Mouse (Mus musculus): ENCODE results near the gene Hlcs. TPM values are rescaled to one million over a fixed set of nuclear protein-coding genes. Genes with fewer than 3 reads are reported as not detected.

The Hlcs gene
- polyA plus RNA-seq, 1 experiment from 2014 or later: 12.5 TPM

- no peak for ATAC-seq (ENCODE audit: low FRiP score, low TSS enrichment)
- Histone ChIP-seq H3K27me3 (ENCODE audit: control insufficient read depth, insufficient read depth, low read length) (no peaks in the 10 kb centered on the region), H3K4me1 (ENCODE audit: control insufficient read depth, insufficient read depth, low read length) (peaks cover 3% of the 10 kb centered on the region; the same call in 1 of the 2 replicates), H3K27ac (ENCODE audit: low read depth, low read length) (no peak overlapping the region), H3K4me2 (replicated peaks; ENCODE audit: low read depth, low read length) (no peak overlapping the region), H3K36me3 (ENCODE audit: control insufficient read depth, insufficient read depth, low read length) (no peaks in the 10 kb centered on the region), H3K4me3 (ENCODE audit: low read length) (no peak overlapping the region), H3K9me3 (ENCODE audit: control insufficient read depth, low read length) (no peaks in the 10 kb centered on the region), H3K9ac (ENCODE audit: low read depth, low read length) (no peak overlapping the region)
- 82% methylated on average over 16 of the region's 16 CpGs for WGBS
These were observed 76.9 kb downstream of the Hlcs start for GRCm38 (mm10) chr16:94236226-94237129.

- no peaks in the 10 kb centered on the region for H3K36me3 ChIP-seq (ENCODE audit: control insufficient read depth, insufficient read depth, low read length)
- H3K4me1 ChIP-seq (ENCODE audit: control insufficient read depth, insufficient read depth, low read length): peaks cover 8% of the 10 kb centered on the region; the same call in 1 of the 2 replicates
- no peak overlapping the region for H3K9ac ChIP-seq (ENCODE audit: low read depth, low read length)
- no peak overlapping the region for H3K27ac ChIP-seq (ENCODE audit: low read depth, low read length)
- no peak overlapping the region for H3K4me3 ChIP-seq (ENCODE audit: low read length)
- no peaks in the 10 kb centered on the region for H3K27me3 ChIP-seq (ENCODE audit: control insufficient read depth, insufficient read depth, low read length)
- no peak for ATAC-seq (ENCODE audit: low FRiP score, low TSS enrichment)
- H3K9me3 ChIP-seq (ENCODE audit: control insufficient read depth, low read length): no peaks in the 10 kb centered on the region
- H3K4me2 ChIP-seq (replicated peaks; ENCODE audit: low read depth, low read length): no peak overlapping the region
- WGBS: 90% methylated on average over 6 of the region's 6 CpGs
These were observed 77.7 kb downstream of the Hlcs start for GRCm38 (mm10) chr16:94235718-94236117.

DNA sequence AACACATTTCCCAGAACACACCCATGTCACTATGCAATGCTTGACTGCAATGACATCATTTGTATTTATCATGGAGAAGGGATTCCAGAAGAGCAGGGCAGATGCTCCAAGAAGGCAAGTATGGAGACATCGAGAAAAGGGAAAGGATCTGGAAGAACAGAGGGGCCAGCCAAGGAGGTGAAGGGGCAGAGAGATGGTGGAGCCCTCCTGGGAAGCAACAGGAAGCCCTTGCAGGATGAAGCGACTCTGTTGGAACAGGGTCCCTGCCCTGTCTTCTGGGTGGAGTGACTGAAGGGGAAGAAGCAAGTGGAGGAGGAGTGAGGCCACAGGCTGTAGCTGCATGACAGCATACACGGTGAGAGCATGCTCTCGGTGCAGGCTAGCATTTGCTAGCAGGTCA is 79.2 kb downstream of the Hlcs start:
- H3K4me2 ChIP-seq (replicated peaks; ENCODE audit: low read depth, low read length): no peak overlapping the region
- no peaks in the 10 kb centered on the region for H3K27me3 ChIP-seq (ENCODE audit: control insufficient read depth, insufficient read depth, low read length)
- no peak overlapping the region for H3K27ac ChIP-seq (ENCODE audit: low read depth, low read length)
- 61% methylated on average over 4 of the region's 4 CpGs for WGBS
- no peak overlapping the region for H3K9ac ChIP-seq (ENCODE audit: low read depth, low read length)
- H3K4me3 ChIP-seq (ENCODE audit: low read length): no peak overlapping the region
- no peaks in the 10 kb centered on the region for H3K9me3 ChIP-seq (ENCODE audit: control insufficient read depth, low read length)
- H3K4me1 ChIP-seq (ENCODE audit: control insufficient read depth, insufficient read depth, low read length): peaks cover 8% of the 10 kb centered on the region; the same call in 1 of the 2 replicates
- no peak for ATAC-seq (ENCODE audit: low FRiP score, low TSS enrichment)
- no peaks in the 10 kb centered on the region for H3K36me3 ChIP-seq (ENCODE audit: control insufficient read depth, insufficient read depth, low read length)

- no peak for ATAC-seq (ENCODE audit: low FRiP score, low TSS enrichment)
- no peak overlapping the region for H3K4me3 ChIP-seq (ENCODE audit: low read length)
- H3K4me2 ChIP-seq (replicated peaks; ENCODE audit: low read depth, low read length): no peak overlapping the region
- H3K4me1 ChIP-seq (ENCODE audit: control insufficient read depth, insufficient read depth, low read length): peaks cover 27% of the 10 kb centered on the region
- H3K9me3 ChIP-seq (ENCODE audit: control insufficient read depth, low read length): no peaks in the 10 kb centered on the region
- H3K36me3 ChIP-seq (ENCODE audit: control insufficient read depth, insufficient read depth, low read length): no peaks in the 10 kb centered on the region
- H3K9ac ChIP-seq (ENCODE audit: low read depth, low read length): no peak overlapping the region
- 33% methylated on average over 12 of the region's 12 CpGs for WGBS
- H3K27me3 ChIP-seq (ENCODE audit: control insufficient read depth, insufficient read depth, low read length): no peaks in the 10 kb centered on the region
- H3K27ac ChIP-seq (ENCODE audit: low read depth, low read length): no peak overlapping the region
These were observed 82.3 kb downstream of the Hlcs start for GRCm38 (mm10) chr16:94230909-94231575.

DNA sequence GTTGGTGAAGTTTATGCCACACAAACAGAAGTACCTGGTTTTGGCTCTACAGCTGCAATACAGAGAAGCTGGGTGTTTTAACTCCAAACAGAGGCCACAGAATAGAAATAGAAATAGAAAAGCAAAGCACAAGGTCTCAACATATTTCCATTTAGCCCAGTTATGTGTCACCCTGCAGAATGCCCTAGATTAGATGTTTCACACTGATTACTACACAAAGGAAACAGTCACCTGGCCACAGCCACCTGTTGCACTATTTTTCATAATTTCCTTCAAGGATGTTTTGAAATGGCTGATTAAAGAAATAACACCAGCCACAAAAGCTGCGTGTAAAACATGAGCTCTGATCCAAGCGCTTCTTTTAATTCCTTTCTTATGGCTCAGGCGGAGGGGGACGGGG is 82.9 kb downstream of the Hlcs start:
- Histone ChIP-seq H3K4me1 (ENCODE audit: control insufficient read depth, insufficient read depth, low read length) (peaks cover 28% of the 10 kb centered on the region), H3K4me2 (replicated peaks; ENCODE audit: low read depth, low read length) (no peak overlapping the region), H3K9ac (ENCODE audit: low read depth, low read length) (no peak overlapping the region), H3K4me3 (ENCODE audit: low read length) (no peak overlapping the region), H3K9me3 (ENCODE audit: control insufficient read depth, low read length) (no peaks in the 10 kb centered on the region), H3K36me3 (ENCODE audit: control insufficient read depth, insufficient read depth, low read length) (no peaks in the 10 kb centered on the region), H3K27ac (ENCODE audit: low read depth, low read length) (no peak overlapping the region), H3K27me3 (ENCODE audit: control insufficient read depth, insufficient read depth, low read length) (no peaks in the 10 kb centered on the region)
- WGBS: 67% methylated on average over 4 of the region's 4 CpGs
- no peak for ATAC-seq (ENCODE audit: low FRiP score, low TSS enrichment)

GRCm38 (mm10) chr16:94229890-94230289 is 83.5 kb downstream of the Hlcs start:
- 97% methylated on average over 7 of the region's 7 CpGs for WGBS
- ATAC-seq (ENCODE audit: low FRiP score, low TSS enrichment): no peak
- peaks cover 28% of the 10 kb centered on the region for H3K4me1 ChIP-seq (ENCODE audit: control insufficient read depth, insufficient read depth, low read length)
- no peaks in the 10 kb centered on the region for H3K36me3 ChIP-seq (ENCODE audit: control insufficient read depth, insufficient read depth, low read length)
- no peak overlapping the region for H3K4me2 ChIP-seq (replicated peaks; ENCODE audit: low read depth, low read length)
- H3K9ac ChIP-seq (ENCODE audit: low read depth, low read length): no peak overlapping the region
- H3K27ac ChIP-seq (ENCODE audit: low read depth, low read length): no peak overlapping the region
- no peaks in the 10 kb centered on the region for H3K27me3 ChIP-seq (ENCODE audit: control insufficient read depth, insufficient read depth, low read length)
- no peaks in the 10 kb centered on the region for H3K9me3 ChIP-seq (ENCODE audit: control insufficient read depth, low read length)
- H3K4me3 ChIP-seq (ENCODE audit: low read length): no peak overlapping the region

DNA sequence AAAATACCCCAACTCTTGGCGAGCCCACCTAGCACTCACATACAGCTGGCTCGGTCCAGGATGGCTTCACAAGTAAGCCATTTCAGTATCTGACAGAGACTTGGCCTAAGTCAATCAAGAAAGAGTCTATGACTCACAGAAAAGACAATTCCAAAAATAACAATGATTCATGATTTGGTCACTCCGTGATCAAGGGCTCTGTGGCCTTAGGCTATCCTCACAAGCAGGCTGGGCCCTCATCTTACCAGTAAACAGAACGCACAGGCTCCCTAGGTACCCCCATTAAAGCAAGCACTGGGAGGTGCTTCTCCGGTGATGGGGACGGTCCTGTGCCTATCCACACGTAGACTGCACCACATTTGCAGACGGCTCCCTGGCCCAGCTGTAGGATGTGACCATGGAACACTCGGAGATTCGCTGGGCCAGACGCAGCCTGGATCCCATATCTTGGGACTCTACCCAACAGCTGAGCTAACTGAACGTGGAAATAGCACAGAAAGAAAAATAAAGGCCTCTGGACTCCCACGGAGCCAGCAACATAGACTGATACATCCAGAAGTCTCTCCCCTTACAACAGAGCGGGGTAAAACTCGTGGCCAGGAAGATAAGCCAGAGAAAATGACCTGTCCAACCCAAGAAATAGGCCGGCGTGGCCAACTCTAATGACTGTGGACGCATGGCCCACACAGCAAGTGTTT is 84.4 kb downstream of the Hlcs start:
- WGBS: 81% methylated on average over 18 of the region's 18 CpGs
- H3K4me1 ChIP-seq (ENCODE audit: control insufficient read depth, insufficient read depth, low read length): peaks cover 28% of the 10 kb centered on the region
- no peak overlapping the region for H3K4me3 ChIP-seq (ENCODE audit: low read length)
- H3K36me3 ChIP-seq (ENCODE audit: control insufficient read depth, insufficient read depth, low read length): no peaks in the 10 kb centered on the region
- no peak overlapping the region for H3K9ac ChIP-seq (ENCODE audit: low read depth, low read length)
- no peak for ATAC-seq (ENCODE audit: low FRiP score, low TSS enrichment)
- no peak overlapping the region for H3K27ac ChIP-seq (ENCODE audit: low read depth, low read length)
- H3K9me3 ChIP-seq (ENCODE audit: control insufficient read depth, low read length): no peaks in the 10 kb centered on the region
- H3K27me3 ChIP-seq (ENCODE audit: control insufficient read depth, insufficient read depth, low read length): no peaks in the 10 kb centered on the region
- H3K4me2 ChIP-seq (replicated peaks; ENCODE audit: low read depth, low read length): no peak overlapping the region

GRCm38 (mm10) chr16:94227328-94228018 is 85.9 kb downstream of the Hlcs start:
- ATAC-seq (ENCODE audit: low FRiP score, low TSS enrichment): peak; percentile 88
- no peak overlapping the region for H3K4me3 ChIP-seq (ENCODE audit: low read length)
- H3K27me3 ChIP-seq (ENCODE audit: control insufficient read depth, insufficient read depth, low read length): no peaks in the 10 kb centered on the region
- peak overlapping the region; percentile 8; the same call in 1 of the 2 replicates for H3K4me2 ChIP-seq (replicated peaks; ENCODE audit: low read depth, low read length)
- peaks cover 33% of the 10 kb centered on the region for H3K4me1 ChIP-seq (ENCODE audit: control insufficient read depth, insufficient read depth, low read length)
- H3K36me3 ChIP-seq (ENCODE audit: control insufficient read depth, insufficient read depth, low read length): no peaks in the 10 kb centered on the region
- no peak overlapping the region for H3K27ac ChIP-seq (ENCODE audit: low read depth, low read length)
- WGBS: 13% methylated on average over 18 of the region's 18 CpGs
- H3K9me3 ChIP-seq (ENCODE audit: control insufficient read depth, low read length): no peaks in the 10 kb centered on the region
- no peak overlapping the region for H3K9ac ChIP-seq (ENCODE audit: low read depth, low read length)

Data from kidney, embryonic 14.5 days (tissue).